Mouse (Mus musculus): ENCODE data around the gene Kif5c. TPM values are rescaled to one million over a fixed set of nuclear protein-coding genes. Genes with fewer than 3 reads are reported as not detected.
A peak's percentile ranks its signal among the peaks of the same experiment; 100 is the strongest.

Kif5c gene
- polyA plus RNA-seq, 1 experiment = 408 TPM

DNA sequence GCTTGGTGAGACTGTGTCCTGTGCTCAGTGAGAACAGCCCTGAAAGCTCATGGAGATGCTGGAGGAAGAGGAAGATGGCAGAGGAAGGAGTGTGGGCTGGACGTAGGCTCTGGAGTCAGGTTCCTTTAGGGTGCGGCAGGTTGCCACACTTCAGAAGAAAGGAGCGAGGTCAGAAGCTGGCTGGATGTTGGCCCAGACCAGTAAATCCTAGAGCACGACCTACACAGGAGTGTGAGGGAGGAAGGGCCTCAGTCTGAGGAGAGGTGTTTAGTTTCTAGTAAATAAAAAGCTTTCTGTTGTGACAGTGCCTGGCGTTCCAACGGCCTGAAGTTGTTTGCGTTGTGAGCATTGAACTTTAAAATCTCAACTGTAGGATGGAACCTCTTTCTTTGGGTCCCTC is 59.3 kb downstream of the Kif5c start:
- Histone ChIP-seq H3K4me3 (ENCODE audit: insufficient read depth, low read length) (no peak overlapping the region), H3K27ac (ENCODE audit: insufficient read depth, low read length) (no peak overlapping the region), H3K4me1 (ENCODE audit: control insufficient read depth, insufficient read depth, low read length) (peaks cover 13% of the 10 kb centered on the region)
- no peak for TF ChIP-seq POLR2A (IDR thresholded peaks at IDR 0.05; ENCODE audit: extremely low read depth, insufficient read depth, low read length)
- no peak for TF ChIP-seq CTCF (IDR thresholded peaks at IDR 0.05; ENCODE audit: extremely low read depth, insufficient read depth, low read length)

DNA sequence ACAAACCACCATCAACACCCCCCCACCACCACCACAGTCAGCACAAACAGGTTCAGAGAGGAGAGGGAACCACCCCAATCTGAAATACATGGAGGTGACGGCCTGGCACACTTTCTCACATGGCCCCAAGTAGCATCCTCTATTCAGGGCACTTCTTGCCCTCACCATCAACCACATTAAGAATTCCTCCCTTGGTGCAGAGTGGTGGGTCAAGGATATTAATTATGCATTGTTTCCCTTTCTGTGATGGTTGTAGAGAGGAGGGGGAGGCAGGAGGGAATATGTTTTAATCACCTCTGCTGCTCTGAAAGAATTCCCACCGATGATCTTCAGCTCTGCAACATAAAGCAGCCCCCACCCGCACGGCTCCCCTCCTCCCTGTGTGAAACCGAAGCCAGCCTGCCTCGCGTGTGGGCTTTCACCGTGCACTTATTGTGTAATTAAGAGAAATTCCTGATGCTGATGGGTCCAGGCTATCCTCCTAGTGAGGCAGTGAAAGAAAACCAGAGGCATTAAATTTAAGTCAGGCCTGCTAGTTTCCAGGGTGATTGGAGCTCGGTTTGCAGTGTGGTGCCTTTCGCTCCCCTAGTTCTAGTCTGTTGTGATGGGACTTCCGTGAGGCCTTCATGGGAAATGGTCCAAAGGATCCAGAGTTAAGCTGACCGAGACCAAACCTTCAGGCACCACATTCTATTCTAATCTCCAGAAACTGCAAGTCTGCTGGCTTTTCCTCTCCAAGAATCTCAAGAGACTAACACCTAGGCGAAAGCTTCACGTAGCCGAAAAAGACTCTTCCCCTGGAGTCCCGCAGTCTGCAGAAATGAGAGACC is 60.3 kb downstream of the Kif5c start:
- TF ChIP-seq CTCF (IDR thresholded peaks at IDR 0.05; ENCODE audit: extremely low read depth, insufficient read depth, low read length) = no peak
- TF ChIP-seq POLR2A (IDR thresholded peaks at IDR 0.05; ENCODE audit: extremely low read depth, insufficient read depth, low read length) = no peak
- Histone ChIP-seq H3K4me1 (ENCODE audit: control insufficient read depth, insufficient read depth, low read length) (peaks cover 18% of the 10 kb centered on the region), H3K27ac (ENCODE audit: insufficient read depth, low read length) (0 out of 2 replicates have a peak overlapping the region, but pooled peaks have one; percentile 3), H3K4me3 (ENCODE audit: insufficient read depth, low read length) (no peak overlapping the region)

DNA sequence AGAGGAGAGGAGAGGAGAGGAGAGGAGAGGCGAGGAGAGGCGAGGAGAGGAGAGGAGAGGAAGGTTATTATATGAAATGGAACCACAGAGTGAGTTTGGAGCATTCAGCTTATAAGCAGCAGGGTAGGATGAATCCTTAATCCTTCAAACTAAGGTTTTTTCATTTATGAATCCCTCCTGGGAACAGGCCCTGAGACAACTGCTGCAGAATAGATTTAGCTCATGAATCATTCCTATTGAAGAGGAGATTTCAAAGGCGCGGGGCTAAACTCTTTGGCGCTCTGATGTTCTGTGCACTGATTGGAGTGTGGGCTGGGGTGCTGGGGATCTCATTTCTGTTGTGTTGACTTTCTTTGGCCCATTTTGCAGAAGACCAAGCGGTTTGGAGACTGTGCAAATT is 63.7 kb downstream of the Kif5c start:
- TF ChIP-seq CTCF (IDR thresholded peaks at IDR 0.05; ENCODE audit: extremely low read depth, insufficient read depth, low read length) = no peak
- Histone ChIP-seq H3K27ac (ENCODE audit: insufficient read depth, low read length) (no peak overlapping the region), H3K4me1 (ENCODE audit: control insufficient read depth, insufficient read depth, low read length) (peaks cover 16% of the 10 kb centered on the region), H3K4me3 (ENCODE audit: insufficient read depth, low read length) (no peak overlapping the region)

DNA sequence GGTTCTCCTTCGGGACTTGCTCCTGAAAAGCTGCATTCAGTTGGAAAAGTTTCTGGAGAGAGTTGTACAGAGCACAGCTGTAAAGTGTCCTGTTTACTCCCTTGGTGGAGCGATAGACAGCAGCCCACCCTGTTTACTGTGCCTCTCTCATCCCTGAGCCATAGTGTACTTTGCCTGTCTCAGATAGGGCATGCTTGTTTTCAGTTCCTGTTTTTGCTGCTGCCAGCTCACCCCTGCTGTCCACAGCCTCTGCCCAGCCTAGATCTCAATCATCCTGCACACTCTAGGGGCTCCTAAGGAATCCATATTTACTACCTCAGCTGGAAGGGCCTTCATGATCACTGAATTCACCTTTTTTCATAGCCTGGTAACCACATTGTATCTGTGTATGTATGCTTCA is 65.7 kb downstream of the Kif5c start:
- H3K27ac ChIP-seq (ENCODE audit: insufficient read depth, low read length) = no peak overlapping the region
- H3K4me3 ChIP-seq (ENCODE audit: insufficient read depth, low read length) = no peak overlapping the region
- TF ChIP-seq POLR2A (IDR thresholded peaks at IDR 0.05; ENCODE audit: extremely low read depth, insufficient read depth, low read length) = no peak
- no peak for TF ChIP-seq CTCF (IDR thresholded peaks at IDR 0.05; ENCODE audit: extremely low read depth, insufficient read depth, low read length)
- H3K4me1 ChIP-seq (ENCODE audit: control insufficient read depth, insufficient read depth, low read length) = peaks cover 8% of the 10 kb centered on the region

DNA sequence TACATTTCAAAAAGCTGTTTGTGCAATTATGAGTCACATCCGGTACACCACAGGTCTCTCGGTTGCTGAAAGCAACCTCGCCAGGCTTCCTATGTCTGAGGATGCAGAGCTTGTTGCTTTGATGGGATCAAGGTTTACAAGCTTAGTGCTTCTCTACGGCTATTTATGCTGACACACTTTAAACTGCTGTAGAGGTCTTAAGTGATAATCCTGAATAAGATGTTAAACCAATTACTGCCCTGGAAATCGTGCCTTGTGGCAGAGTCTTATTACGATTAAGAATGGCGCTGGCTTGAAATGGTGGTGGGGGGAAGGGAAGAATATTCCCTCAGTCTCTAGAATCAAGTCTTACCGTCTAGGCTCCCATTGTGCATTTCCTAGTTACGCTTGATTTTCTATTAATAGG is 71.3 kb downstream of the Kif5c start:
- Histone ChIP-seq H3K4me3 (ENCODE audit: insufficient read depth, low read length) (no peak overlapping the region), H3K4me1 (ENCODE audit: control insufficient read depth, insufficient read depth, low read length) (peaks cover 10% of the 10 kb centered on the region), H3K27ac (ENCODE audit: insufficient read depth, low read length) (no peak overlapping the region)
- TF ChIP-seq POLR2A (IDR thresholded peaks at IDR 0.05; ENCODE audit: extremely low read depth, insufficient read depth, low read length) (no peak), CTCF (IDR thresholded peaks at IDR 0.05; ENCODE audit: extremely low read depth, insufficient read depth, low read length) (no peak)

DNA sequence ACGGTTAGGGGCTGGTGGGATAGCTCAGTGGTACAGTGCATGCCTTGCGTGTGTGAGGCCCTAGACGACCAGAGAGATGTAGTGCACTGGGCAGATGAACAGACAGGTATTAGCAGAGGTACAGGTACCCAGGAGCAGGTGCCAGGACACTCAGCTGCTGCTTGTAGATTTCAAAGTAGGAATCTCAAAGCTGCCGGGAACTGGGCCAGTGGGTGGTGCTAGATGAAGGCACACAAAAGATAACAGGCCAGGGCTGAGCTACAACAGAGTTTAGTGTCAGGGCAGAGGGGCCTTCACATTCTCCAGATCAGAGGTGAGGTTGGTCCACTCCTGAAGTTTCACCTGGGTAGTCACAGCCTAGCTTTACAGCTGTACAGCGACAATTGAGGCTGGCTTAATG is 72.3 kb downstream of the Kif5c start:
- H3K27ac ChIP-seq (ENCODE audit: insufficient read depth, low read length) = no peak overlapping the region
- TF ChIP-seq CTCF (IDR thresholded peaks at IDR 0.05; ENCODE audit: extremely low read depth, insufficient read depth, low read length) = no peak
- H3K4me1 ChIP-seq (ENCODE audit: control insufficient read depth, insufficient read depth, low read length) = peaks cover 12% of the 10 kb centered on the region
- H3K4me3 ChIP-seq (ENCODE audit: insufficient read depth, low read length) = no peak overlapping the region

DNA sequence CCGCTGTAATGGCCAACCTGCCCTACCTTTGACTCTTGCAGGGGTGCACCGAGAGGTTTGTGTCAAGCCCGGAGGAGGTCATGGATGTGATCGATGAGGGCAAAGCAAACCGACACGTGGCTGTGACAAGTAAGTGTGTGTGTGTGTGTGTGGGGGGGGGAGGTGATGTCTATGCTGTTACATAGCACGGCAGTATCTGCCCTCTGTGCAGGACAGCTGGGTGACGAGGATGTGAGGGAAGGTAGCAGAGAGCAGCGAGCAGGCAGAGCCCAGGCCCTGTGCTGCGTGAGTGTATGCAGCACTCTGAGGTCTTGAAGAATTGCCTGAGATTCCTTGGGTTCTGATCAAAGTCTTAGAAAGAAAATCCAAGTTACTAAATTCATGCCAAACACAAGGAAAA is 75.6 kb downstream of the Kif5c start:
- Histone ChIP-seq H3K27ac (ENCODE audit: insufficient read depth, low read length) (peak overlapping the region; percentile 5; the same call in 1 of the 2 replicates), H3K4me1 (ENCODE audit: control insufficient read depth, insufficient read depth, low read length) (peaks cover 12% of the 10 kb centered on the region), H3K4me3 (ENCODE audit: insufficient read depth, low read length) (no peak overlapping the region)
- TF ChIP-seq CTCF (IDR thresholded peaks at IDR 0.05; ENCODE audit: extremely low read depth, insufficient read depth, low read length) = no peak
- TF ChIP-seq POLR2A (IDR thresholded peaks at IDR 0.05; ENCODE audit: extremely low read depth, insufficient read depth, low read length) = no peak

DNA sequence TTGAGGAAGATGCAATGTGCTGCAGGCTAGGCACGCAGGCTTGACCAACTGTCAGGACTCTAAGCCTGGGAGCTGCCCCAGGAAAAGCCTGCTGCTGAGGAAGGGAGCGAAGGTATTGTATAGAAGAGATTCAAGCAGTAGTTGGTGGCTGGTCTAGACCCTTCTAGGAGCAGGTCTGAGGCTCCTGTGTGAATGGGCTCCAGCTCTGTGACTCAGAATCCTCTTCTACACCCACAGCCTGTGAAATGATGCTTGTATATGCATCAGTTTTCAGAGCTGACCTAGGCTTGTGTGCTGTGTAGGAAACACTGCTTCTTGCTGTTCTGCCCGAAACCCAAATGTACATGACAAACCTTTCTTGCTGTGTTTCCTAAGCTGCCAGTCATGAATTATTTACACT is 76.4 kb downstream of the Kif5c start:
- Histone ChIP-seq H3K4me3 (ENCODE audit: insufficient read depth, low read length) (no peak overlapping the region), H3K4me1 (ENCODE audit: control insufficient read depth, insufficient read depth, low read length) (peaks cover 12% of the 10 kb centered on the region), H3K27ac (ENCODE audit: insufficient read depth, low read length) (no peak overlapping the region)
- TF ChIP-seq POLR2A (IDR thresholded peaks at IDR 0.05; ENCODE audit: extremely low read depth, insufficient read depth, low read length) (no peak), CTCF (IDR thresholded peaks at IDR 0.05; ENCODE audit: extremely low read depth, insufficient read depth, low read length) (no peak)

DNA sequence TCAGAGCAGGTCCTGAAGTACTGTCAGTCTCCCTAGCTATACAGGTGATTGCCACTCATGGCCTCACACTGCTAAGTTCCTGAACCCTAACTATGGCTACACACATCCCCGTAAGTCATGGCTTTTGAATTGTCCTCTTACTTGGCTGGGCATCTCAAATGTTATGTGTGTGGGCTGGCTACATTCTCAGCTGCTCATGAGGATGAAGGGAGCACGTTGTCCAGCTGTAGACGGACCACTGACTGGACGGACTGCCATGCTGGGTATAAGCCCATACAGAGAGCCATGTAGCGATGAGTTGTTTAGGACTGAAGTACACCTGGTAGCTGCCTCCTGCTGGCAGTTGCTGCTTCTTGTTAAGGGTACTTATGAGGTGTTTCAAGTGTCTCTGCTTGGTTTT is 79.8 kb downstream of the Kif5c start:
- Histone ChIP-seq H3K4me1 (ENCODE audit: control insufficient read depth, insufficient read depth, low read length) (peaks cover 8% of the 10 kb centered on the region), H3K27ac (ENCODE audit: insufficient read depth, low read length) (no peak overlapping the region), H3K4me3 (ENCODE audit: insufficient read depth, low read length) (no peak overlapping the region)
- TF ChIP-seq POLR2A (IDR thresholded peaks at IDR 0.05; ENCODE audit: extremely low read depth, insufficient read depth, low read length) = no peak
- no peak for TF ChIP-seq CTCF (IDR thresholded peaks at IDR 0.05; ENCODE audit: extremely low read depth, insufficient read depth, low read length)

DNA sequence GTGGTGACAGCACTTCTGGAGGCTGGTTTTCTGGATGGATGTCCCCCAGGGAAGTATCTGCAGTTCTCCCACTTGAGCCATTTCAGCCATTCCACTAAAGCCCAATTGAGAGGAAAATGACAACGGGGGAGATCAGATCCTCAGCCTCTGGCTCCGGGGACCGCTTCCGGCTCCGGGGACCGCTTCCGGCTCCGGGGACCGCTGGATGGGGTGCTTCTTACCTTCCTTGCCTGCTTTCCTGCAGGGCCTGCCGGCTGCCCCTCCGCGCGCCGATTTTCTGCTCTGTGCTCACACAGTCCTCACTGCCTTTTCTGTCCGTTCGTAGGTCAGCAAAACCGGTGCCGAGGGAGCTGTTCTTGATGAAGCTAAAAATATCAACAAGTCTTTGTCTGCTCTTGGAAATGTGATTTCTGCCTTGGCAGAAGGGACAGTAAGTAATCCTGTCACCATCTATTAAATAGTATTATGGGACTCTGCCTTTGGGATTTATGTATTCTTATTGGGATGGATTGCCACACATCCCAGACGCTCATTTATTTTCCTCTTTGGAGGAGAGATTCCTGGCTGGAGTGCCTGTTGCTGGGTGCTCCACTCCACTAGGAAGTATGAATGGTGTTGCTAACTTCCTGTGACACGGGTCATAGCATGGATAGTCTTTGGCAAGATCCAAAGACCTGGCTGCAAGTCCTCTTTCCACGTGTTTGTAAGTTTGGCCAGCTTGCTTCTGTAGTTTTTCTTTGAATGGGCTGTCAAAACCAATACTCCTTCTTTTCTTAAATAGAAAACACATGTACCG is 81.3 kb downstream of the Kif5c start:
- no peak for TF ChIP-seq CTCF (IDR thresholded peaks at IDR 0.05; ENCODE audit: extremely low read depth, insufficient read depth, low read length)
- no peak for TF ChIP-seq POLR2A (IDR thresholded peaks at IDR 0.05; ENCODE audit: extremely low read depth, insufficient read depth, low read length)
- Histone ChIP-seq H3K4me1 (ENCODE audit: control insufficient read depth, insufficient read depth, low read length) (peaks cover 3% of the 10 kb centered on the region), H3K27ac (ENCODE audit: insufficient read depth, low read length) (no peak overlapping the region), H3K4me3 (ENCODE audit: insufficient read depth, low read length) (no peak overlapping the region)

All from cortical plate, adult 2 months (tissue).